Mouse (Mus musculus): ENCODE results near the gene Smim17. TPM values are rescaled to one million over a fixed set of nuclear protein-coding genes. Genes with fewer than 3 reads are reported as not detected.
"Not testable (repeated sequence)": the region's sequence is repeated elsewhere in the genome, so short reads cannot be mapped to it uniquely, and the experiment has no call there.

Gene Smim17
- polyA plus RNA-seq, 1 experiment from 2014 or later = 0.14 TPM

DNA sequence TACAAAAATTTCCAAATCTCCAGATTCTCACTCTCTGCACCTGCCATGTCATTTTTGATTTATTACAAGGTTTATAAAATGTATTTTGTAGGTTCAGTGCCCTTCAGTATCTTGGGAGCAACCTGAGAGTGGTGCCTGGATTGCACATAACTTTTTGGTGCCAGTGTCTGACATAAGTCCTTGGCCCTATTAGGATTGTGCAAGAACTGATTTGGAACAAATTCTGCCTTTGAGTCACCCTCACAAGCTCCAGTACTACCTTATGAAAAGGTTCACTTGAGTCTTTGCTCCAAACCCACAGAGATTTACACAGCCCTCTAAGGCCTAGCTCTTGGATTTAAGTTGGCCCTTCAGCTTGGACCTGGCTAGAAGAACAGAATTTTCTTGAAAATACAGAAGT lies 68.4 kb downstream of the Smim17 start, which contains the start of gene Olfr1346:
Gene Olfr1346, plus strand, starts transcription at position 151 of the 400 bp plus-strand sequence.
- no peaks in the 10 kb centered on the region for H3K9me3 ChIP-seq (ENCODE audit: control insufficient read depth)
- no peak for ATAC-seq
- no peak within 1 kb of the TSS for H3K27ac ChIP-seq (ENCODE audit: low read depth, low read length)
- no peak within 1 kb of the TSS for H3K9ac ChIP-seq (ENCODE audit: low read depth, low read length)
- H3K27me3 ChIP-seq (replicated peaks; ENCODE audit: control insufficient read depth, insufficient read depth, low read length) = no peaks in the 10 kb centered on the region
- H3K36me3 ChIP-seq (ENCODE audit: control insufficient read depth, insufficient read depth) = no peaks in the 10 kb centered on the region
- no peak within 1 kb of the TSS for H3K4me3 ChIP-seq (ENCODE audit: low read depth, low read length)
- TF ChIP-seq CTCF (IDR thresholded peaks at IDR 0.05; ENCODE audit: low read depth) = no peak
- H3K4me2 ChIP-seq (replicated peaks; ENCODE audit: low read depth) = no peak within 1 kb of the TSS
- no peaks in the 10 kb centered on the region for H3K4me1 ChIP-seq (replicated peaks; ENCODE audit: control insufficient read depth, insufficient read depth, low read length)

DNA sequence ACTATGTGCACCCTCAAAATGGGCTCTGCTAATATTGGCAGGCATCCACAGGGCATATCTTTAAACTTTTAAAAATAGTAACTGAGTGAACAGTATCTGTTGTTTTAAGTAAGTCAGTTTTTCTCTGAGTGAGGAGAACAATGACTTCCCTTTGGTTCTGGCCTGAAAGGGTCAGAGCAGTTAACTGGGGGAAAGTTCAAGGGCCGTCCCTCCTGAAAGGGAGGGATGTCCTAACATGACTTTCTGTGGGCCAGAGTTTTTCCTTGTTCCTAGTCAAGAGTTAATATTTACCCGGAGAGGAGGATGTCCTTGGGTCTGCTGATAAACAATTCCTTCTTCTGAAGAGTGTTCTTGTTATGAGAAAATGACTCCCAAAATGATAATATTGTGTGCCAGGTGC lies 79.1 kb downstream of the Smim17 start:
- H3K4me2 ChIP-seq (replicated peaks; ENCODE audit: low read depth); H3K27me3 ChIP-seq (replicated peaks; ENCODE audit: control insufficient read depth, insufficient read depth, low read length); H3K4me3 ChIP-seq (ENCODE audit: low read depth, low read length); H3K36me3 ChIP-seq (ENCODE audit: control insufficient read depth, insufficient read depth); H3K4me1 ChIP-seq (replicated peaks; ENCODE audit: control insufficient read depth, insufficient read depth, low read length); ATAC-seq; H3K9ac ChIP-seq (ENCODE audit: low read depth, low read length); H3K27ac ChIP-seq (ENCODE audit: low read depth, low read length); H3K9me3 ChIP-seq (ENCODE audit: control insufficient read depth): not testable (repeated sequence)
- 50% methylated on average over 2 of the region's 2 CpGs for WGBS

Other genes starting within 250 kb of the Smim17 start
- gene Zfp787, start 242.7 kb upstream of the Smim17 start, polyA plus RNA-seq (2015; fragmentation: Nextera tagmentation; extraction: Ambion mirVana) = 42.2 and 46.5 TPM in 2 replicates
- gene Zfp444, start 226.5 kb upstream of the Smim17 start, polyA plus RNA-seq (2015; fragmentation: Nextera tagmentation; extraction: Ambion mirVana) = 18.5 and 18.7 TPM in 2 replicates
- not detected in 2 replicates for gene Galp, start 201.6 kb upstream of the Smim17 start, polyA plus RNA-seq (2015; fragmentation: Nextera tagmentation; extraction: Ambion mirVana)
- not detected in 2 replicates for gene Zscan5b, start 176.4 kb upstream of the Smim17 start, polyA plus RNA-seq (2015; fragmentation: Nextera tagmentation; extraction: Ambion mirVana)
- gene Epp13, start 146.0 kb upstream of the Smim17 start, polyA plus RNA-seq (2015; fragmentation: Nextera tagmentation; extraction: Ambion mirVana) = not detected in 2 replicates
- 2.1 and 2.4 TPM in 2 replicates for gene Zfp667, start 112.1 kb upstream of the Smim17 start, polyA plus RNA-seq (2015; fragmentation: Nextera tagmentation; extraction: Ambion mirVana)
- 1.2 and 1.7 TPM in 2 replicates for gene Zfp583, start 67.4 kb upstream of the Smim17 start, polyA plus RNA-seq (2015; fragmentation: Nextera tagmentation; extraction: Ambion mirVana)
- 0.08 and 0.20 TPM in 2 replicates for gene Gm3854, start 55.0 kb upstream of the Smim17 start, polyA plus RNA-seq (2015; fragmentation: Nextera tagmentation; extraction: Ambion mirVana)
- 0.82 and 1.1 TPM in 2 replicates for gene Zfp78, start 35.4 kb upstream of the Smim17 start, polyA plus RNA-seq (2015; fragmentation: Nextera tagmentation; extraction: Ambion mirVana)
- 2.5 and 3.3 TPM in 2 replicates for gene Zfp28, start 15.4 kb upstream of the Smim17 start, polyA plus RNA-seq (2015; fragmentation: Nextera tagmentation; extraction: Ambion mirVana)
- gene Gm20715, start 11.6 kb downstream of the Smim17 start, polyA plus RNA-seq (2015; fragmentation: Nextera tagmentation; extraction: Ambion mirVana) = not detected in 2 replicates
- gene Olfr1344, start 40.0 kb downstream of the Smim17 start, polyA plus RNA-seq (2015; fragmentation: Nextera tagmentation; extraction: Ambion mirVana) = not detected in 2 replicates
- not detected in 2 replicates for gene Olfr1336, start 57.5 kb downstream of the Smim17 start, polyA plus RNA-seq (2015; fragmentation: Nextera tagmentation; extraction: Ambion mirVana)
- gene Olfr1346, start 68.4 kb downstream of the Smim17 start, polyA plus RNA-seq (2015; fragmentation: Nextera tagmentation; extraction: Ambion mirVana) = not detected in 2 replicates
- gene Olfr5, start 88.2 kb downstream of the Smim17 start, polyA plus RNA-seq (2015; fragmentation: Nextera tagmentation; extraction: Ambion mirVana) = not detected in 2 replicates
- gene Olfr1347, start 101.0 kb downstream of the Smim17 start, polyA plus RNA-seq (2015; fragmentation: Nextera tagmentation; extraction: Ambion mirVana) = not detected in 2 replicates
- not detected in 2 replicates for gene Olfr1348, start 110.0 kb downstream of the Smim17 start, polyA plus RNA-seq (2015; fragmentation: Nextera tagmentation; extraction: Ambion mirVana)
- not detected in 2 replicates for gene Olfr1349, start 124.2 kb downstream of the Smim17 start, polyA plus RNA-seq (2015; fragmentation: Nextera tagmentation; extraction: Ambion mirVana)
- not detected in 2 replicates for gene Olfr1350, start 166.1 kb downstream of the Smim17 start, polyA plus RNA-seq (2015; fragmentation: Nextera tagmentation; extraction: Ambion mirVana)

All from intestine, postnatal 0 days (tissue).